Mouse (Mus musculus) testis, adult 10 weeks (tissue): ENCODE measurements around the gene AL607142.1. TPM values are rescaled to one million over a fixed set of nuclear protein-coding genes. Genes with fewer than 3 reads are reported as not detected.

Source experiments
- polyA plus RNA-seq: library from polyadenylated mRNA; stranded (reverse); fragments of 350-450 nt; fragmentation: Illumina TruSeq; extraction: RNeasy Lipid Tissue Mini Kit (QIAGEN cat#74804); gene quantifications from one replicate; pipeline ENCODE4 v1.2.3, GENCODE M21; 2014; ENCODE audit warnings: low read depth, low replicate concordance

The AL607142.1 gene
- polyA plus RNA-seq = not detected

DNA sequence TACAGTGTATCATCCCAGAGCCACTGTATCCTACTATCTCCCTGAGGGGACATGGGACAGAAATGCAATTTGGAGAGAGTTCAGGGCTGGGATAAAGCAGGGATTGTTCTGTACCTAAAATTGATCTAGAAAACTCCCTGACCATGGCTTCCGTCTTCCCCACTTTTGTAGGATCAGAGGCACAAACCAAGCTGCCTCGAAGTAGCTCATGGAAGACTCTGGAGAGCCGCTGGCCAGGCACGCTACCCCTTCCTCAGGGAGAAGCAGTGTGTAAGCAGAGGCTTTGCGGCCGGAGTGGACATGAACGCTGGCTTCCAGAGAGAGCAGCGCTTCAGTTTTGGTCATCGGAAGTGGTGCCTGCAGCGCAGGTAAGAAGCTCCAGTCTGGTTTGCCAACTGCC is at the start of gene AL607142.1:
AL607142.1 (plus strand) TSS at position 301 of the 400 bp plus-strand sequence.

Other genes starting within 250 kb of the AL607142.1 start
- gene Edn2, start 96.2 kb downstream of the AL607142.1 start, polyA plus RNA-seq = not detected
- gene Foxo6, start 222.4 kb downstream of the AL607142.1 start, polyA plus RNA-seq = 0.07 TPM